Mouse (Mus musculus): ENCODE measurements at regions not wholly inside any gene's neighbourhood (a gene's known extent, or its start where the extent isn't known, plus 50 kb on each side); places are given as distances from the start of the nearest gene placed in this dataset.

GRCm38 (mm10) chr3:31831913-31832312 is 70.4 kb upstream of the Kcnmb2 start:
- TF ChIP-seq CTCF (IDR thresholded peaks at IDR 0.05; ENCODE audit: borderline replicate concordance, insufficient read depth, low read depth, low read length), result no peak
- no peak for TF ChIP-seq POLR2A (IDR thresholded peaks at IDR 0.05; ENCODE audit: borderline replicate concordance, insufficient read depth, low read length)
